Mouse (Mus musculus) heart, embryonic 14.5 days (tissue): ENCODE measurements around the gene Atp6v1g1. TPM values are rescaled to one million over a fixed set of nuclear protein-coding genes. Genes with fewer than 3 reads are reported as not detected.

Experiments used
- ATAC-seq: fragments of 200-750 bp; cut with Nextera tagmentation; 2 replicates; pipeline ENCODE4 v1.8.0; 2017; ENCODE audit warnings: low read depth, moderate TSS enrichment; ENCODE audit not compliant: insufficient number of reproducible peaks, insufficient read depth, low FRiP score
- H3K27ac ChIP-seq, 2 experiments: fragments of 200-500 bp in 1 of 2; fragments of 300-500 bp in 1 of 2; sonication (generic) in 1 of 2; replicated peaks in 1 of 2; 2 replicates each; pipeline ENCODE4 v1.5.1; 2012 to 2014; ENCODE audit warnings: low read depth in 2 of 2, low read length in 2 of 2, control low read depth in 1 of 2, mild to moderate bottlenecking in 1 of 2, mixed read lengths in 1 of 2; ENCODE audit not compliant: control insufficient read depth in 1 of 2, insufficient read depth in 1 of 2
- H3K27me3 ChIP-seq: fragments of 300-500 bp; sonication (generic); 2 replicates; pipeline ENCODE4 v1.6.1; 2014; ENCODE audit warnings: mild to moderate bottlenecking, low read length, control low read depth; ENCODE audit not compliant: control insufficient read depth, insufficient read depth
- H3K36me3 ChIP-seq: fragments of 300-500 bp; sonication (generic); 2 replicates; pipeline ENCODE4 v1.6.1; 2014; ENCODE audit warnings: mild to moderate bottlenecking, control low read depth, low read length, mixed read lengths; ENCODE audit not compliant: control insufficient read depth, insufficient read depth
- H3K4me1 ChIP-seq, 2 experiments: fragments of 200-500 bp in 1 of 2; fragments of 300-500 bp in 1 of 2; sonication (generic) in 1 of 2; 2 replicates each; pipeline ENCODE4 v1.6.1; 2012 to 2014; ENCODE audit warnings: low read length in 2 of 2, control low read depth in 1 of 2, mixed read lengths in 1 of 2; ENCODE audit not compliant: control insufficient read depth in 2 of 2, insufficient read depth in 2 of 2
- H3K4me2 ChIP-seq: fragments of 300-500 bp; sonication (generic); 2 replicates; pipeline ENCODE4 v1.6.1; 2014; ENCODE audit warnings: mild to moderate bottlenecking, low read length
- H3K4me3 ChIP-seq, 2 experiments: fragments of 200-500 bp in 1 of 2; fragments of 300-500 bp in 1 of 2; sonication (generic) in 1 of 2; 2 replicates each; pipeline ENCODE4 v1.5.1; 2012 to 2014; ENCODE audit warnings: low read length in 2 of 2, mild to moderate bottlenecking in 2 of 2, control low read depth in 1 of 2, low read depth in 1 of 2, moderate library complexity in 1 of 2; ENCODE audit not compliant: control insufficient read depth in 1 of 2, insufficient read depth in 1 of 2
- H3K9ac ChIP-seq: fragments of 300-500 bp; sonication (generic); 2 replicates; pipeline ENCODE4 v1.6.1; 2014; ENCODE audit warnings: mild to moderate bottlenecking, low read length
- H3K9me3 ChIP-seq: fragments of 300-500 bp; sonication (generic); 2 replicates; pipeline ENCODE4 v1.6.1; 2016; ENCODE audit warnings: low read length, control low read depth; ENCODE audit not compliant: control insufficient read depth
- WGBS: fragments of 180-500 bp; shearing (Covaris S2); extraction: QIAGEN DNeasy Blood & Tissue Kit; methylation state at CpG from one replicate; pipeline ENCODE4 v1.1.7; 2014; 5-methylcytosine and 5-hydroxymethylcytosine counted together
- polyA plus RNA-seq: library from polyadenylated mRNA; unstranded; fragments of >200 nt; fragmentation: Nextera tagmentation; extraction: Ambion mirVana; gene quantifications from 2 replicates; pipeline ENCODE4 v1.2.1, GENCODE M21; 2014

Atp6v1g1 gene
- polyA plus RNA-seq, 1 experiment from 2014 or later, result 216 TPM

DNA sequence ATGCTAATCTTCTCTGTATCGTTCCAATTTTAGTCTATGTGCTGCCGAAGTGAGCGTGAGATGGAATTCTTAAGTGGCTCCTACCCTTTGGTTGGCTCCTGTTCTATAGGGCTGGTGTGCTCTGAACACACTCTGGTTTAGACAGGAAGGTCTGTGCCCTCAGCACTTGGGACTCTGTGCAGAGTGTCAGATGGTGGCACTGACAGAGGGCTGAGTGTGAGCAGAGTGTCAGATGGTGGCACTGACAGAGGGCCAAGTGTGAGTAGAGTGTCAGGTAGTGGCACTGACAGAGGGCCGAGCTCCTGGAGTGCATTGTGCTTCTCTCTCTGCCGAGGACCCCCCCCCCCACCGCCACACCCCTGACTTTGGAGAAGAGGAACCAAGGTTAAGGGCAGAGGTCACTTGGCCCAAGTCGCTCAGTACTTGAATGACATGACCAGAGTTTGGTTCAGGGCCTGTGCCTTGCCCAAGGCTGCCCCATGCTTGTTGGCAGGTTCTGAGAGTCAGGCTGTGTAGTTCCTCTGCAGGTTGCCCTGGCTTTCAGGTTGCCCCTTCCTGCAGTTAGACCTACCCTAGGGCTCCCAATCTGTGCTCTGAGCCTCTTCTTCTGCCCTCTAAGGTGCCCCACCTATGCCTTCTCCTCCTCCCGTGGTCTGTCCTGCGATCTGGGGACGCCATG lies 23.3 kb downstream of the Atp6v1g1 start:
- peak; percentile 49; the same call in 1 of the 2 replicates for ATAC-seq
- H3K9me3 ChIP-seq, result no peaks in the 10 kb centered on the region
- H3K27me3 ChIP-seq, result no peaks in the 10 kb centered on the region
- no peak overlapping the region for H3K4me2 ChIP-seq
- H3K9ac ChIP-seq, result no peak overlapping the region
- no peak overlapping the region for H3K27ac ChIP-seq
- peaks cover 4% of the 10 kb centered on the region; the same call in 1 of the 2 replicates for H3K36me3 ChIP-seq
- peaks cover 0 to 6% of the 10 kb centered on the region in 2 experiments; a peak in 1 of 4 replicates for H3K4me1 ChIP-seq
- H3K4me3 ChIP-seq, result no peak overlapping the region
- 64% methylated on average over 10 of the region's 10 CpGs for WGBS

DNA sequence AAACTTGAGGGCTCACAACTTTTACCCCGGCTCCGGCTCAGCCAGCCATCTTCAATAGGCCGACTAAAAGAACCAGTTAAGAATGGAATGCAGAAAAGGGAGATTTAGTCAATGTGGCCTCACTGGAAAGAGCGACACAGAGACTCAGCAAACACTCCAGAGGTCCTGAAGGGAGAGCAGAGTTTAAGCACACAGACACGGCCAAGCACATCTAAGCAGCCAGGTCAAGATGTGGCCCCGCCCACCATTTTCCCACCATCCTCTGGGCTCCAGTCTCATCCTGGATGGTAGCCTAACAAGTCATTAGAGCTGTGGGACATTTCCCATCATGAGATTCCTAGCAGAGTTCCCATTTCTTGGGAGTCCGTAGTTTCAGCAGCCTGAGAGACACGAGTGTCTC lies 24.8 kb downstream of the Atp6v1g1 start:
- ATAC-seq, result no peak

DNA sequence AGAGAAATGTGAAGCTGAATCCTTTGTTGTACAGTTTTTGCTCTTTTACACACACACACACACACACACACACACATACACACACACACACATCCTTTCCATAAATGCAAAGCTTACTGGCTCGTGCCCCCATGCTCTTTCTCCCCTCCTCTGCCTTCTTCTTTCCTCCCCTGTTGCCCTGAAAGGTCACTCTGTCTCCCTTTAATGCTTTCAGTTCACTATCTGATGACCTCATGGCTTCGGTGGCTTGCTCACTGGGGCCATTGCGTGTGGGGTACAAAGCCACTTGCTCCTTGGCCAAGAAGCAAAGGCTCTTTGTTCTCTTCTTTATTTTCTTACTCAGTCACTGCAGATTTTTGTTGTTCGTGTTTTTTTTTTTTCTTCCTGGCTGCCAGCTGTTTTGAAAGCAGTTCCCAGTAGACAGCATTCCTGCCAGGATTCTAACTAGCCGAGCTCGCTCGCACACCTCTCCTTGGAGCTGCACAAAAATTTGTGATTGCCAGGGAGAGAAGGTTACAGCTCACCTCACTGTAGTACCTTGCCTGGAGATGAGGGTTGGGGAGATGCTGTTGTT lies 25.7 kb downstream of the Atp6v1g1 start:
- no peak overlapping the region for H3K9ac ChIP-seq
- no peaks in the 10 kb centered on the region for H3K9me3 ChIP-seq
- peaks cover 4% of the 10 kb centered on the region; the same call in 1 of the 2 replicates for H3K36me3 ChIP-seq
- ATAC-seq, result no peak
- no peak overlapping the region for H3K4me3 ChIP-seq
- no peaks in the 10 kb centered on the region for H3K27me3 ChIP-seq
- no peak overlapping the region for H3K4me2 ChIP-seq
- no peak overlapping the region for H3K27ac ChIP-seq
- WGBS, result 49% methylated on average over 7 of the region's 7 CpGs
- peaks cover 0 to 6% of the 10 kb centered on the region in 2 experiments; a peak in 1 of 4 replicates for H3K4me1 ChIP-seq

More for the DNA sequence above, 24.8 kb downstream of the Atp6v1g1 start:
- Histone ChIP-seq H3K9me3 (no peaks in the 10 kb centered on the region), H3K36me3 (peaks cover 4% of the 10 kb centered on the region; the same call in 1 of the 2 replicates), H3K4me3 (no peak overlapping the region), H3K27me3 (no peaks in the 10 kb centered on the region), H3K4me2 (no peak overlapping the region), H3K4me1 (peaks cover 0 to 6% of the 10 kb centered on the region in 2 experiments; a peak in 1 of 4 replicates), H3K27ac (no peak overlapping the region), H3K9ac (no peak overlapping the region)
- 73% methylated on average over 8 of the region's 8 CpGs for WGBS

DNA sequence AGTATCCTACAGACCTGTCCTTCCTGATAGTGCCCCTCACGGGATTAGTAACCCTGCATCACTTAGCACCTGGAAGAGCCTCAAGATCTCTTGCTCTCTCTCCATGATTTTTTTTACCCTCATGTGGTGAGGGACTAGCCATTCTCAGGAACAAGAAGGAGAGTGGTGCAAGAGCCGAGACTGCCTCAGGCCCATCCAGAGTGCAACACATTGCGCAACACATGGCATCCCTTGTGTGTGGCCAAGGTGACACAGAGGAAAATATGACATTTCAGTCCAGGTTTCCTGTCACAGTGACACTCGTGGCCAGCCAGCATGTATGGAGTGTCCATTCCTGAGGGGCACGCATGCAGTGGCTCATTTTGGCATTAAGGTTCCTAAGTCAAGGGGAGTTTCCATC lies 28.0 kb downstream of the Atp6v1g1 start:
- Histone ChIP-seq H3K4me2 (no peak overlapping the region), H3K4me1 (peaks cover 0 to 6% of the 10 kb centered on the region in 2 experiments; a peak in 1 of 4 replicates), H3K9ac (no peak overlapping the region), H3K9me3 (0 out of 2 replicates have a peak, but pooled peaks cover 3% of the 10 kb centered on the region), H3K36me3 (no peaks in the 10 kb centered on the region), H3K27me3 (no peaks in the 10 kb centered on the region), H3K27ac (no peak overlapping the region), H3K4me3 (no peak overlapping the region)
- ATAC-seq, result no peak
- 81% methylated on average over 5 of the region's 5 CpGs for WGBS

DNA sequence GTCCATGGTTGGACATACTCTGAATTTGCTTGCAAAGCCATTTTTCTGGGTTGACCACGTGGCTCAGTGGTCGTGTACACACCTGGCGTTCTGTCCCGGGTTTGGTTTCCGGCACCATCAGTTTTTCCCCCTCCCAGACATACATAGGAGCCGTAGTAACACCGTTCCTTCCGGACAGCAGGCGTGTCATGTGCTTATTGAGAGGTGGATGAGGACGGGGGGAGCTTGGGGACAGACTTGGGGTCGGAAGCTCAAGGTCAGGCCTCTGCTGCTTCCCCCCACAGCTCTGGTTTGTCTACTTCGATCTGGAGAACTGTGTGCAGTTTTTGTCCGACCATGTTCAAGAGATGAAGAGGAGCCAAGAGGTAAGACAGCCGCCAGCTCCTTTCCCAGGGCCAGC lies 35.1 kb downstream of the Atp6v1g1 start:
- ATAC-seq, result no peak
- 0 out of 2 replicates have a peak, but pooled peaks cover 5% of the 10 kb centered on the region for H3K9me3 ChIP-seq
- no peak overlapping the region for H3K9ac ChIP-seq
- H3K4me3 ChIP-seq, result no peak overlapping the region
- no peak overlapping the region for H3K27ac ChIP-seq
- H3K4me2 ChIP-seq, result no peak overlapping the region
- no peaks in the 10 kb centered on the region for H3K4me1 ChIP-seq
- H3K27me3 ChIP-seq, result no peaks in the 10 kb centered on the region
- H3K36me3 ChIP-seq, result no peaks in the 10 kb centered on the region
- 85% methylated on average over 14 of the region's 14 CpGs for WGBS

DNA sequence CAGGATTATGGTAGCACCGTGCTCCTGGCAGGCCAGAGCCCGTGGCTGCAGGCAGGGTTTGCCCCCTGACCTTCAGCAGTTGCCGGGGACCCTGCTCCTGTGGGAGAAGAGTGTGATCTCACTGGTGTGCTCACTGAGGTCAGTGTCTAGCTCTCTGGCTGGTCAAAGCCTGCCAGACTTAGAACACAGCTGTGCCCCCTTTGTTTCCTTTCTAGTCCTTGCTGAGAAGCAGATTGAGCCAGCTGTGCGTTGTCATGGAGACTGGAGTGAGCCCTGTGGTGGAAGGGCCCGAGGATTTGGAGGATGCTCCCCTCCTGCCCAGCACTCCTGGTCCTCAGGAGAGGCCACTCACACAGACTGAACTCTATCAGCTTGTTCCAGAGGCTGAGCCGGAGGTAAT lies 35.5 kb downstream of the Atp6v1g1 start:
- no peak overlapping the region for H3K27ac ChIP-seq
- H3K36me3 ChIP-seq, result no peaks in the 10 kb centered on the region
- H3K4me3 ChIP-seq, result no peak overlapping the region
- H3K4me1 ChIP-seq, result no peaks in the 10 kb centered on the region
- ATAC-seq, result no peak
- 0 out of 2 replicates have a peak, but pooled peaks cover 5% of the 10 kb centered on the region for H3K9me3 ChIP-seq
- 67% methylated on average over 6 of the region's 6 CpGs for WGBS
- H3K9ac ChIP-seq, result no peak overlapping the region
- H3K27me3 ChIP-seq, result no peaks in the 10 kb centered on the region
- H3K4me2 ChIP-seq, result no peak overlapping the region

DNA sequence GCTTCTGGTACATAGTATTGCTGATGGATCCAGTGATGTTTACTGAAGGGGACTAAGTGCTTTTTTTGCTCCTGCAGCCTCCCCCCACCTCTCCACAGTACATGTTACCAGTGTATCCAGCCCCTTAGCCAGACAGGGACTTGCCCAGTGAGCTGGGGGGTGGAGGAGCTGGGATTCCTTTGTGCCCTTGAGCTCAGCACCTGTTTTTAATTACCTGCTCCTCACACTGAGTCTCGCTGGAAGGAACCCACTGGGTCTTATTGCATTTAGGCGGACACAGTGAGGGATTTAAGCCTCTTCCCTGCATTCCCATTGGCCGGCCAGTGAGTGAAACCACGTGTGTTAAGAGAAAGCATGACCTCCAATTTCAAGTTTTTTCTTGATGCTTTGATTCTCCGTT lies 38.0 kb downstream of the Atp6v1g1 start:
- Histone ChIP-seq H3K36me3 (no peaks in the 10 kb centered on the region), H3K4me1 (no peaks in the 10 kb centered on the region), H3K27ac (no peak overlapping the region), H3K9me3 (0 out of 2 replicates have a peak, but pooled peaks cover 2% of the 10 kb centered on the region), H3K4me2 (no peak overlapping the region), H3K27me3 (no peaks in the 10 kb centered on the region), H3K9ac (no peak overlapping the region), H3K4me3 (no peak overlapping the region)
- ATAC-seq, result no peak
- 80% methylated on average over 5 of the region's 5 CpGs for WGBS
